Comparison of ENCODE assay signal across 23 mouse cellular contexts in genomic region chr8:77633211-77633610, GRCm38 (mm10).
"Had no signal": no experiment of that assay in that cellular context is flagged by ENCODE, and none has a peak within 500 bp of the region (broad histone marks: within the 10 kb centered on the region; RNA-seq: fewer than 3 reads in every experiment).

No protein-coding gene starts in this region.

- H3K27ac ChIP-seq: intestine, embryonic 15.5 days; left cerebral cortex, adult 2 months; limb, embryonic 12.5 days; liver, embryonic 12.5 days; liver, embryonic 15.5 days; macrophage; midbrain, embryonic 12.5 days; midbrain, embryonic 15.5 days; neural tube, embryonic 12.5 days; neural tube, embryonic 15.5 days; stomach, postnatal 0 days had no signal

- H3K9ac ChIP-seq: intestine, embryonic 15.5 days; limb, embryonic 12.5 days; liver, embryonic 12.5 days; liver, embryonic 15.5 days; midbrain, embryonic 12.5 days; midbrain, embryonic 15.5 days; neural tube, embryonic 12.5 days; neural tube, embryonic 15.5 days had no signal

- DNase-seq: kidney, adult 11 months; kidney, adult 9 months; kidney, postnatal 14 days; layer of hippocampus, postnatal 36 days; liver; lung, postnatal 14 days; right cerebral cortex, adult 18-20 months; right cerebral cortex, postnatal 14 days; right cerebral cortex, postnatal 4 days; thymus, adult 2 months; thymus, postnatal 14 days; thymus, postnatal 4 days had no signal

- H3K27me3 ChIP-seq: intestine, embryonic 15.5 days; limb, embryonic 12.5 days; liver, embryonic 12.5 days; liver, embryonic 15.5 days; midbrain, embryonic 12.5 days; midbrain, embryonic 15.5 days; neural tube, embryonic 12.5 days; neural tube, embryonic 15.5 days had no signal

- H3K4me2 ChIP-seq: intestine, embryonic 15.5 days; limb, embryonic 12.5 days; liver, embryonic 12.5 days; liver, embryonic 15.5 days; midbrain, embryonic 12.5 days; midbrain, embryonic 15.5 days; neural tube, embryonic 12.5 days; neural tube, embryonic 15.5 days had no signal

- H3K9me3 ChIP-seq: intestine, embryonic 15.5 days; limb, embryonic 12.5 days; liver, embryonic 12.5 days; liver, embryonic 15.5 days; midbrain, embryonic 12.5 days; midbrain, embryonic 15.5 days; neural tube, embryonic 12.5 days; neural tube, embryonic 15.5 days had no signal

- H3K4me3 ChIP-seq: intestine, embryonic 15.5 days; left cerebral cortex, adult 2 months; limb, embryonic 12.5 days; liver, embryonic 12.5 days; liver, embryonic 15.5 days; midbrain, embryonic 12.5 days; midbrain, embryonic 15.5 days; neural tube, embryonic 12.5 days; neural tube, embryonic 15.5 days had no signal

- ATAC-seq: liver, embryonic 12.5 days; midbrain, embryonic 15.5 days had no signal

- H3K4me1 ChIP-seq: intestine, embryonic 15.5 days; liver, embryonic 15.5 days; midbrain, embryonic 12.5 days; neural tube, embryonic 12.5 days; neural tube, embryonic 15.5 days had no signal

- H3K36me3 ChIP-seq: intestine, embryonic 15.5 days; limb, embryonic 12.5 days; liver, embryonic 12.5 days; liver, embryonic 15.5 days; midbrain, embryonic 12.5 days; midbrain, embryonic 15.5 days; neural tube, embryonic 12.5 days; neural tube, embryonic 15.5 days had no signal
